Mouse (Mus musculus) G1E (cell line): Measurements from ENCODE around the gene Lysmd4. TPM values are rescaled to one million over a fixed set of nuclear protein-coding genes. Genes with fewer than 3 reads are reported as not detected.
A peak's percentile ranks its signal among the peaks of the same experiment; 100 is the strongest.

Experiments used
- ATAC-seq: 2 replicates; pipeline ENCODE4 v1.8.0; 2016; ENCODE audit warnings: mild to moderate bottlenecking; ENCODE audit not compliant: insufficient number of reproducible peaks, poor library complexity, low FRiP score, severe bottlenecking; ENCODE audit errors: extremely low read depth
- DNase-seq: peaks from one replicate; pipeline ENCODE4 v3.0.0; 2012; ENCODE audit warnings: low spot score
- H3K27me3 ChIP-seq: 2 replicates; pipeline ENCODE4 v1.6.1; 2012; ENCODE audit warnings: mild to moderate bottlenecking, low read length, inconsistent platforms; ENCODE audit not compliant: insufficient read depth
- H3K36me3 ChIP-seq: replicated peaks from 2 replicates; pipeline ENCODE3; 2012; ENCODE audit warnings: mild to moderate bottlenecking, inconsistent platforms
- H3K4me1 ChIP-seq: 2 replicates; pipeline ENCODE4 v1.6.1; 2012; ENCODE audit warnings: low read depth, low read length, inconsistent platforms, mixed read lengths; ENCODE audit not compliant: insufficient read depth
- H3K4me3 ChIP-seq: 2 replicates; pipeline ENCODE4 v1.5.1; 2012; ENCODE audit warnings: low read depth, mild to moderate bottlenecking, inconsistent platforms, low read length, moderate library complexity, mixed read lengths
- H3K9me3 ChIP-seq: replicated peaks from 2 replicates; pipeline ENCODE4 v1.6.1; 2012; ENCODE audit warnings: inconsistent platforms
- CTCF ChIP-seq: IDR thresholded peaks from 2 replicates; pipeline ENCODE4 v1.5.1; 2012; ENCODE audit warnings: low read depth, low read length, inconsistent platforms, mixed read lengths
- GATA1 ChIP-seq: IDR thresholded peaks from 2 replicates; pipeline ENCODE4 v1.6.1; 2012; ENCODE audit warnings: borderline replicate concordance, low read length, inconsistent platforms, mixed read lengths
- GATA2 ChIP-seq: IDR thresholded peaks from 2 replicates; pipeline ENCODE4 v1.6.1; 2012; ENCODE audit warnings: low read depth, low read length, inconsistent platforms, borderline replicate concordance
- POLR2AphosphoS5 ChIP-seq: IDR thresholded peaks from 2 replicates; pipeline ENCODE4 v1.6.1; 2012; ENCODE audit warnings: low read depth, low read length, inconsistent platforms; ENCODE audit not compliant: insufficient replicate concordance
- TAL1 ChIP-seq: conservative IDR thresholded peaks from 2 replicates; pipeline ENCODE4 v1.6.1; 2012; ENCODE audit warnings: low read depth, low read length, inconsistent platforms, mixed read lengths
- polyA plus RNA-seq: library from polyadenylated mRNA; stranded (reverse); fragments of >175 nt; gene quantifications from 2 replicates; pipeline ENCODE4 v1.2.3, GENCODE M21; 2012
- total RNA-seq, 2 experiments: library from RNA; stranded (forward) in 1 of 2; stranded (reverse) in 1 of 2; fragments of 200-1000 nt in 1 of 2; fragments of >200 nt in 1 of 2; fragmentation: Nextera tagmentation in 1 of 2; gene quantifications; 2 replicates each; pipeline ENCODE4 v1.2.3; 2014 to 2017

Lysmd4 gene
- total and polyA plus RNA-seq, 3 experiments: 1.5 to 2.1 (median 1.9) TPM

GRCm38 (mm10) chr7:67283581-67283980 lies 61.2 kb downstream of the Lysmd4 start:
- Histone ChIP-seq H3K4me1 (no peaks in the 10 kb centered on the region), H3K4me3 (no peak overlapping the region), H3K9me3 (no peaks in the 10 kb centered on the region), H3K27me3 (no peaks in the 10 kb centered on the region), H3K36me3 (peaks cover 8% of the 10 kb centered on the region)
- DNase-seq: no peak
- ATAC-seq: no peak
- no peak for TF ChIP-seq GATA2
- TF ChIP-seq POLR2AphosphoS5: no peak
- TF ChIP-seq TAL1: no peak
- TF ChIP-seq CTCF: no peak
- TF ChIP-seq GATA1: no peak

GRCm38 (mm10) chr7:67287456-67287855 lies 65.1 kb downstream of the Lysmd4 start:
- DNase-seq (no peak), ATAC-seq (no peak)
- no peaks in the 10 kb centered on the region for H3K4me1 ChIP-seq
- TF ChIP-seq GATA2 (no peak), POLR2AphosphoS5 (no peak), CTCF (no peak), TAL1 (no peak), GATA1 (no peak)
- H3K9me3 ChIP-seq: no peaks in the 10 kb centered on the region
- H3K27me3 ChIP-seq: no peaks in the 10 kb centered on the region
- no peak overlapping the region for H3K4me3 ChIP-seq
- H3K36me3 ChIP-seq: peaks cover 9% of the 10 kb centered on the region

GRCm38 (mm10) chr7:67291356-67291755 lies 69.0 kb downstream of the Lysmd4 start:
- DNase-seq (no peak), ATAC-seq (no peak)

GRCm38 (mm10) chr7:67296419-67296818 lies 74.1 kb downstream of the Lysmd4 start:
- Histone ChIP-seq H3K27me3 (no peaks in the 10 kb centered on the region), H3K4me1 (no peaks in the 10 kb centered on the region), H3K9me3 (no peaks in the 10 kb centered on the region), H3K4me3 (no peak overlapping the region), H3K36me3 (no peaks in the 10 kb centered on the region)
- no peak for TF ChIP-seq GATA1
- no peak for TF ChIP-seq TAL1
- no peak for TF ChIP-seq GATA2
- TF ChIP-seq CTCF: no peak
- no peak for TF ChIP-seq POLR2AphosphoS5
- ATAC-seq (no peak), DNase-seq (no peak)

More at GRCm38 (mm10) chr7:67291356-67291755, 69.0 kb downstream of the Lysmd4 start:
- Histone ChIP-seq H3K27me3 (no peaks in the 10 kb centered on the region), H3K4me3 (no peak overlapping the region), H3K4me1 (no peaks in the 10 kb centered on the region), H3K36me3 (peaks cover 9% of the 10 kb centered on the region), H3K9me3 (no peaks in the 10 kb centered on the region)
- no peak for TF ChIP-seq GATA2
- TF ChIP-seq TAL1: no peak
- no peak for TF ChIP-seq CTCF
- TF ChIP-seq GATA1: no peak
- no peak for TF ChIP-seq POLR2AphosphoS5

DNA sequence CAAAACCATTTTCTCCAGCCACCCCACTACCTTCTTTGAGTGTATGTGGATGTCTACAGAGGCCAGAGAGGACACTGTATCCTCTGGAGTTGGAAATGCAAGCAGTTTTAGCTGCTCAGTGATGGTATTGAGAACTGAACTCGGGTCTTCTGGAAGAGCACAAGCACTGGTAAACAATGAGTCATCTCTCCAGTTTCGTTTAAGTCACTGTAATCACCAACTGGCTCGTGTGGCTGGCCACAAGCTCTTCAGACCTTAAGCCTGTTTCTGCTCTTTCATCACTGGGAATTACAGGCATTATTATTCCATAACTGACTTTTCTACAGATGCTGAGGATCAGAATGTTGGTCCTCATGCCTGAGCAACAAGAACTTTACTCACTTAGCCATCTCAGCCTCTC lies 82.6 kb downstream of the Lysmd4 start:
- Histone ChIP-seq H3K36me3 (peaks cover 2% of the 10 kb centered on the region), H3K4me1 (no peaks in the 10 kb centered on the region), H3K4me3 (no peak overlapping the region), H3K9me3 (no peaks in the 10 kb centered on the region), H3K27me3 (no peaks in the 10 kb centered on the region)
- TF ChIP-seq GATA1 (no peak), TAL1 (no peak), CTCF (no peak), GATA2 (no peak)
- ATAC-seq (no peak), DNase-seq (no peak)

DNA sequence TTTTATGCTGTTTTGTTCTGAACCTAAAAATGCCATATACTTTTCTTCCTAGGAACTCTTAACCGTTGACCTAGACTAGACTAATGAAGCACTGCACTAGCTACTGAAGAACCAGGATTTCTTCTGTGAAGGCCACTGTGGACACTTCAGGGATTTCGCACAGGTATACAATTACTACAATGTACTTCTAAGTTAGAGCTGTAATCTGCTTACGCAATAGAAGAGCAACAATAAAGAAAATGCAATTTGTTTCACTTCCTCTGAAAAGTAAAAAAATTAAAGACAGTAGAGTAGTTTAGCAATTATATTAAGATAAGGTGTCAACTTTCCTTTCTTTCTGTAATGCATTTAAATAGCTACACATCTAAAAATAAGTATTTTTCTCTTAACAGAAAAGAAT lies 84.7 kb downstream of the Lysmd4 start:
- peaks cover 8% of the 10 kb centered on the region for H3K36me3 ChIP-seq
- no peak for DNase-seq
- H3K27me3 ChIP-seq: no peaks in the 10 kb centered on the region
- no peak for TF ChIP-seq GATA2
- no peak for TF ChIP-seq POLR2AphosphoS5
- TF ChIP-seq TAL1: no peak
- TF ChIP-seq CTCF: no peak
- no peak for TF ChIP-seq GATA1
- no peak overlapping the region for H3K4me3 ChIP-seq
- H3K4me1 ChIP-seq: no peaks in the 10 kb centered on the region
- no peak for ATAC-seq
- no peaks in the 10 kb centered on the region for H3K9me3 ChIP-seq

DNA sequence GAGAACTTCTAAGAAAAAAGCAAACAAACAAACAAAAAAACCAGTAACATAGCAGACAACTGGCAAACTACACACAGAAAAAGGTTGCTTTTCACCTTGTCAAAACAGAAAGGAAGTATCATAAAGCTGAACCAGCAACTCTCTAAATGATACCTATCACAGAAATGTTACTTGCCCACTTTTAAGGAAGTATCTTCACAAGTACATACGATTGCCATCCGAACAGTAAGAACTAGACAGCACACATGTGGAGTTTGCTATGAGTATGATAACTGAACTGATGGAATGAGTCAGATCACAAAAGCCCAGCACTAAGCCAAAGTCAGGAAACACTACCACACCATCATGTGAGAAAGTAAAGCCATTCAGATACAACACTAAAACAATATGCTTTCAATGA lies 85.8 kb downstream of the Lysmd4 start:
- no peaks in the 10 kb centered on the region for H3K9me3 ChIP-seq
- H3K4me3 ChIP-seq: no peak overlapping the region
- 0 out of 2 replicates have a peak, but pooled peaks have one; percentile 4 for ATAC-seq
- no peaks in the 10 kb centered on the region for H3K27me3 ChIP-seq
- TF ChIP-seq GATA2: no peak
- no peak for TF ChIP-seq CTCF
- TF ChIP-seq POLR2AphosphoS5: no peak
- TF ChIP-seq TAL1: no peak
- TF ChIP-seq GATA1: no peak
- H3K4me1 ChIP-seq: no peaks in the 10 kb centered on the region
- peaks cover 10% of the 10 kb centered on the region for H3K36me3 ChIP-seq
- no peak for DNase-seq
